Mouse (Mus musculus) myocyte (in vitro differentiated cells): Measurements from ENCODE around the gene Iqcf5.
A peak's percentile ranks its signal among the peaks of the same experiment; 100 is the strongest.

Experiments used
- E2F4 ChIP-seq: IDR thresholded peaks from one replicate; pipeline ENCODE4 v1.6.1; 2011; ENCODE audit warnings: mild to moderate bottlenecking, control low read depth, moderate library complexity; ENCODE audit not compliant: insufficient read depth
- MYOG ChIP-seq, 3 experiments: IDR thresholded peaks; one replicate each; pipeline ENCODE4 v1.6.1; 2011; ENCODE audit warnings: control low read depth in 2 of 3, low read depth in 2 of 3, mild to moderate bottlenecking in 2 of 3; ENCODE audit not compliant: insufficient read length in 2 of 3, control insufficient read depth in 1 of 3, insufficient read depth in 1 of 3
- POLR2A ChIP-seq: IDR thresholded peaks from one replicate; pipeline ENCODE4 v1.6.1; 2011; ENCODE audit warnings: low read depth, mild to moderate bottlenecking, control low read depth, moderate library complexity; ENCODE audit not compliant: insufficient read length
- POLR2AphosphoS2 ChIP-seq: IDR thresholded peaks from one replicate; pipeline ENCODE4 v1.6.1; 2011; ENCODE audit warnings: low read depth, control low read depth; ENCODE audit not compliant: insufficient read length
- TCF3 ChIP-seq: IDR thresholded peaks from one replicate; pipeline ENCODE4 v1.6.1; 2011; ENCODE audit warnings: low read depth, control low read depth; ENCODE audit not compliant: insufficient read length

GRCm38 (mm10) chr9:106469317-106469716 lies 45.1 kb upstream of the Iqcf5 start:
- TF ChIP-seq POLR2A (peak; percentile 22), POLR2AphosphoS2 (peak; percentile 58), TCF3 (no peak), MYOG (IDR thresholded peaks at IDR 0.05; ENCODE audit: control insufficient read depth in 1 of 3, insufficient read depth in 1 of 3, insufficient read length in 2 of 3, low read depth in 2 of 3) (no peak), E2F4 (no peak)
